Mouse (Mus musculus): ENCODE results near the gene Mylk. TPM values are rescaled to one million over a fixed set of nuclear protein-coding genes. Genes with fewer than 3 reads are reported as not detected.
"Not testable (repeated sequence)": the region's sequence is repeated elsewhere in the genome, so short reads cannot be mapped to it uniquely, and the experiment has no call there.

Gene Mylk
- total RNA-seq, 2 experiments from 2014 or later, result 0.77 to 0.79 TPM

GRCm38 (mm10) chr16:34768436-34768835 lies 23.4 kb downstream of the Mylk start:
- no peak for ATAC-seq (replicated peaks; ENCODE audit: poor library complexity)

GRCm38 (mm10) chr16:34770127-34770526 lies 25.1 kb downstream of the Mylk start:
- peak; percentile 55 for ATAC-seq (replicated peaks; ENCODE audit: poor library complexity)

GRCm38 (mm10) chr16:34772445-34773032 lies 27.5 kb downstream of the Mylk start:
- no peak for ATAC-seq (replicated peaks; ENCODE audit: poor library complexity)

- ATAC-seq (replicated peaks; ENCODE audit: poor library complexity), result no peak
These were observed 37.4 kb downstream of the Mylk start for GRCm38 (mm10) chr16:34782442-34782841.

DNA sequence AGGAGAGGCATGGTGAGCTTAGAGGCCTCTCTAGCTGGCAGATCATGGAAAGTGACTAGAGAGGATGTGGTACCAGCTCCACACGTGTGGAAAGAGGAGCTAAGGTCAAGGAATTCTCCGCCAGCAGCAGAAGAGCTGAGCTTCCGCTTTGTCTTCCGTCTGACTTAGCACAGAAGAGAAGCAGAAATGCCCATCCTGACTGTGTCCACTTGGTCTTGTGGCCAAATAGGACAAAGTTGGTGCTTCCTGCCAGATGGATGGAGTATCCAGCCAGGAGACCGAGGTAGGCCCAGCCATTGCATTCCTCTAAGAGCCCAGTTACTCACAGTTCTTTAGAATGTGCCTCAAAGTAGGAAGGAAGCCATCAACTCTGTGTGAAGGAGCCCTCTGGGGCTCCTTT lies 38.5 kb downstream of the Mylk start:
- ATAC-seq (replicated peaks; ENCODE audit: poor library complexity), result no peak

GRCm38 (mm10) chr16:34784675-34785074 lies 39.7 kb downstream of the Mylk start:
- ATAC-seq (replicated peaks; ENCODE audit: poor library complexity), result 0 out of 2 replicates have a peak, but pooled peaks have one; percentile 34

- ATAC-seq (replicated peaks; ENCODE audit: poor library complexity), result no peak
These were observed 47.5 kb downstream of the Mylk start for GRCm38 (mm10) chr16:34792555-34792954.

DNA sequence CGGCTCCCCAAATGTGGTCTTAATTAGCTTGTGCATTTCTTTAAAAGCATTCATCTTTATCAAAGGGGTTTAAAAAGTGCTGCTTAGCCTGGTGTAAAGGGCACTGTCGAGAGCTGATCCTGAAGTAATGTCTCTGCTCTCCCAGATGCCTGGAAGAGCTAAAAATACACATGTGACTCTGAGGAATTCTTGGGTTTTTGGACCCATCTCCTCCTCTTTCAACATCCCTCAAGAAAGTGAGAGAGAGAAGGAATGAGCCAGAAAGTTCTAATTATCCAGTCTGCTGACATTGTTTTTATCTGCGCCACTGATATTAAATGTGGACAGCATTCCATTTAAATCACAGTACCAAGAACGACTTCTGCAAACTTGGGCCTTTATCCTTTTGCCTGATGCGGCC lies 48.0 kb downstream of the Mylk start:
- no peak for ATAC-seq (replicated peaks; ENCODE audit: poor library complexity)

DNA sequence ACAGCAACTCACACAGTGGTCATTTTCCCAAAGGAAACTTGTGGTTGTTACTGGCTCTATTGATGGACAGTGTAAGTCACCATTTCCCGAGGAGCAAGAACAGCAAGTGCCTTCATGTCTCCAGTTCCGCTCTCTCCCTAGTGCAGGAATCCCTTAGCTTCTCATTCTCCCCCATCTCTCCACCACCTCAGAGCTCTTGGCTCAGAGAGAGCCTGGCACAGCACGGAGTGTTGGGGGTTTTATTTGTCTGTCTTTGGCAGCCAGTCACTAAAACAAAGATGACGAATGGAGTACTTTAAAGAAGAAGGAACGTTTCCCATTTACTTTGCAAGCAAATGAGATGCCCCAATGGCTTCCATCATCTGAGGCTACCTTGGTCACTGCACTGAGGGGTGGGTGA lies 56.2 kb downstream of the Mylk start:
- no peak for ATAC-seq (replicated peaks; ENCODE audit: poor library complexity)

DNA sequence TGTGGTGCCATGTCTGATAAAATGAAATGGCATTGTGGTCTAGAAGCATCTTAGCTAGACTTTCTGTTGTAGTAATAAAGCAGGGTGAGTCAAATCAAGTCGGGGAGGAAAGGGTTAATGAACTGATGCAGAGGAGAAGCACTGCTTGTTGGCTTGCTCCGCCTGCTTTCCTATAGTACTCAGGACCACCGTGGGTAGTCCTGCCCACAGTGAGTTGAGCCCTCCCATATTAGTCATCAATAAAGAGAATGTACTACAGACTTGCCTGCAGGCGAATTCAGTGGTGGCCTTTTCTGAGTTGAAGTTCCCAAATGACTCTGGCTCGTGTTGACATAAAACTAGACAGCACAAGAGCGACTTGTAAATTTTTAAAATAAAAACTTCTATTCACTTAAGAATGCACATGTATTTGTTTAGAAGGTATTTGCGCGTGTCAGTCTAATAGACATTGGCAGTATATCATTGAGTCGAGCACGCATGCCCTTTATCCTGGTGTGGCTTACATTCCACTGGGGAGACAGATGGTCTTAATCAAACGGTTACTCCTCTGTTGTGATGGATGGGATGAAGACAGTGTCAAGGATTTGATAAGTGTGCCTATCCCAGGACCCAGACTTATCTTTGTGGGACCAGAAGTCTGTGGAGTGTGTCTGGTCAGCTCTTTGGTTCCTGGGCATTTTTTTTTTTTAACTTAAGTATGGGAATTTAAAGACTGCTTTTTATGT lies 59.4 kb downstream of the Mylk start:
- no peak for ATAC-seq (replicated peaks; ENCODE audit: poor library complexity)

DNA sequence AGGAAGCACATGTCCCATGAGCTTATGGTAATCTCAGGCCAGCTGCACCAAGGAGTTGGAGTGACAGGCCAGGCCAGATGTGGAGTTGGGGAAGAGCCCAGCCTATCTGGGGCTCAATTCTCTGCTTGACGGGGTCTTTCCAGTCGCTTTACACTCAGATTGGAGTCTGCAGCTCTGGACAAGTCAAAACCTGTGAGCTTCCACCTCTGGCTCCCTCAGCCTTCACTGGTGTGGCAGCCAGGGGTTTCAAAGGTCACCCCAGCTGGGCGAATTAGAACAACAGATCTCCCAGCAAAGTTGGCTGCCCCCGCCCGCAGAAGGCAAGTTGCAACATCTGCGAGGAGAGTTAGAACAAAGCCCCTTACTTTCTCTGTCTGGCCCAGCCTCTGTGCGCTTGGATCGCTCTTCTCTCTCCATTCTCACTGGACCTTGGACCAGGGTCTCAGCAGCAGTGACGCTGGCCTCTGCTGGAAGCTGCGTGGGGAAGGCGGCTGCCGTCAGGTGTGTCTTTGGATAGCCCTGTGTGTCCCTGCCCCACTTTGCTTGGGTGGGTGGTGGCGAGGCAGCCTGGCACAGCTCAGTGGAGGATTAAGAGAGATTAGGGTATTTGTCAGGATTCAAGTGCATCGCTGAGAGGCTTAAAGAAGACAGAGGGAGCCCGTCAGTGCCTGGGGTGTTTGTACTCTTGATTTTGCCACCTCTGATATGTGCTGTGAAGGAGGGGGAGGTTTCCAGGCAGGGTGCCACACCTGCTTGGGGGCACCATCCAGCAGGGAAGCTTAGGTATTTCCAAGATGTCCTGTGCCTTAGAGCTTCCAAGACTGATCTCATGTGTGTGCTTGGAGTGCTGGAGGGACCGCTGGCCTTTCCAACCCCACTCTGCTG lies 62.1 kb downstream of the Mylk start:
- ATAC-seq (replicated peaks; ENCODE audit: poor library complexity), result no peak

- no peak for ATAC-seq (replicated peaks; ENCODE audit: poor library complexity)
These were observed 62.8 kb downstream of the Mylk start for GRCm38 (mm10) chr16:34807768-34808275.

DNA sequence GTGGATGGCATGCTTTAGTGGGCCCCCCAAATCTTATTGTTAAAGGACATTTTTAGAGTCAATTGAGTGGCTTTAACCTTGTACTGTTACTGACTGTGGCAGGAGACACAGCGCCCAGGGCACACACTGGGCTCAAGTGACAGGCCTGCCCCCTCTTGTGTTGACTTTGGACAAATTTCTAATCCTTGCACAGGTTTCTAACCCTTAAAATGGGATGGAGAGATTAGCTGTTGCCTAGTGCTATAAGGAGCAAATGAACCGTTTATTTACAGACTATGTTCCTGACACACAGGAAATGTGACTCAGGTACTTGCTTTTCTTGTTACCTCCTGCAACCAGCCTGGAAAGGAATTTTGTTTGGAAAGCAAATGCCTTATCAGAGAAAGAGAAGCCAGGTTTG lies 67.2 kb downstream of the Mylk start:
- ATAC-seq (replicated peaks; ENCODE audit: poor library complexity), result no peak

DNA sequence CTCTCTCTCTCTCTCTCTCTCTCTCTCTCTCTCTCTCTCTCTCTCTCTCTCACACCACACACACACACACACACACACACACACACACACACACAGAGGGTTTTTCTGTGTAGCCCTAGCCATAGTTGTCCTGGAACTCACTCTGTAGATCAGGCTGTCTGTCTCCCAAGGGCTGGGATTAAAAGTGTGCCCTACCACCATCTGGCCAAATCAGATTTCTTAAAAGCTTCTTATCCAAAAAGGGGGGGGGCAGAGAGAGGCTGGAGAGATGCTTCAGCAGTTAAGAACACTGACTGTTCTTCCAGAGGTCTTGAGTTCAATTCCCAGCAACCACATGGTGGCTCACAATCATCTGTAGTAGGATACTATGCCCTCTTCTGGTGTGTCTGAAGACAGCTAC lies 68.2 kb downstream of the Mylk start:
- not testable (repeated sequence) for ATAC-seq (replicated peaks; ENCODE audit: poor library complexity)

GRCm38 (mm10) chr16:34813570-34813969 lies 68.6 kb downstream of the Mylk start:
- ATAC-seq (replicated peaks; ENCODE audit: poor library complexity), result peak; percentile 86

GRCm38 (mm10) chr16:34814612-34815011 lies 69.6 kb downstream of the Mylk start:
- ATAC-seq (replicated peaks; ENCODE audit: poor library complexity), result no peak

DNA sequence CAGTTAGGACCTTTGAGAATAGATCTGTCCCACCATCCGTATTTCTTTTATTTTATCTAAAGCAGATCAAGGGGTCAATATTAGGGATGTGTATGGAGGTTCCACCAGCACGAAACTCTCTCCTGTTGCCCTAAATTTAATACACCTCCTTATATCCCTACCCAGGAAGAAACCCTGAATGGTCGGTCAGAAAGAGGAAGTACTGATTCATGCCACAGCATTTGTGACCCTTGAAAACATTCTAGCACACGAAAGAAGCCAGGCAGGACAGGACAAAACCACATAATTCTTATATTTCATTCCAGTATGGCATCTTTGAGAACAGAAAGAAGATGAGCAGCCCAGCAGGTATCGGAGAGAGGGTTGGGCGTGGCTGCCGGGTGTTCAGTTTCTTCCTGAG lies 71.5 kb downstream of the Mylk start:
- ATAC-seq (replicated peaks; ENCODE audit: poor library complexity), result peak; percentile 33; the same call in 1 of the 2 replicates

DNA sequence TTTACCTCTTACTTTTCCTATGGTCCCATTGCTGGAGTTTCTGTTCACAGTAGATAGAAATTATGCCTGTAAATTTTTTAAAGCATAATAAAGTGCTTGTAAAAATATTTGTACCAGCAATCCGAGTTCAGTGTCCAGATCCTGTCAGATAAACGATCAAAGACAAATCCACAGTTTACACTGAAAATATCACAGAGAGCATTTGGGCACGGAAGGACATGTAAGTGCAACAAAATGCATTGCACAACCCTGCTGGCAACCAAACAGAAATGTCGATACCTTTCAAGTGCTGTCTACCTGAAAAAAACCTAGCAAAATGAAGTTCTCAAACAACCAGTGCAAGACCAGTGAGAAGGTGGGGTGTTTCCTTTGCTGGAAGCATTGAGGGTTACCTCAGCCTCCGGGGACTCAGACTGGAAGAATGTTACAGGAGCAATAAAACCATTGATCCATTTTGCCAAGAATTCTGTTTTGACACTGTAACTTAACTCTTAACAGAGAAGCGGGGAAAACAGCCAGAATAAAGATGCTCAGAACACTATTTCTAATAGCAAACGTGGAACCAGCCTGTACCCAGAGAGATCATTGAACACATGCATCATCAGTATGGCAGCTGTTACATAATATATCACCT lies 80.2 kb downstream of the Mylk start:
- no peak for ATAC-seq (replicated peaks; ENCODE audit: poor library complexity)

DNA sequence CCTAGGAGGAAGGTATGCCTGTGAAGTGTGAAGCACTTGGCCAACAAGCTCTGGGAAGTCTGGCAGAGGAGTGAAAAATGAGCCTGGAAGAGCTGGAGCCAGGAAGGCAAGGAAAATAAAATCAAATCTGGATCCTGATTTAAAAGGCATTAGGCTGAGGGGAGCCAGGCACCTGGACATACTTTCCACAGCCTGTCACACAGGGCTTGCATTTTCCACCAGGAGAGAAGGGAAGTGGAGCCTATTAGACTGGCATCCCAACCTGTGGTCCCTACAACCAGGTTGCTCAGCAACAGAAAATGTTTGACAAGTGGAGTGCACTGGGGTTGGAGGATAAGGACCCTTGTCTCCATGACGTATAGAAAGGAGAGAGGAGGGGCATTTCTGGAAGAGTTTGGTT lies 89.5 kb downstream of the Mylk start:
- no peak for ATAC-seq (replicated peaks; ENCODE audit: poor library complexity)

- ATAC-seq (replicated peaks; ENCODE audit: poor library complexity), result no peak
These were observed 94.1 kb downstream of the Mylk start for GRCm38 (mm10) chr16:34839004-34839703.

Measured in megakaryocyte progenitor cell, adult 5-6 weeks (primary cell).